Mouse (Mus musculus): Measurements from ENCODE around the gene Mtch2.

The Mtch2 gene

GRCm38 (mm10) chr2:90906721-90907120, 59.8 kb downstream of the Mtch2 start:
- DNase-seq (ENCODE audit: low spot score) = no peak

GRCm38 (mm10) chr2:90910861-90911260, 63.9 kb downstream of the Mtch2 start:
- no peak for DNase-seq (ENCODE audit: low spot score)

- no peak for DNase-seq (ENCODE audit: low spot score)
Measured at GRCm38 (mm10) chr2:90911668-90912067, 64.7 kb downstream of the Mtch2 start.

- no peak for DNase-seq (ENCODE audit: low spot score)
Measured at GRCm38 (mm10) chr2:90913671-90914070, 66.7 kb downstream of the Mtch2 start.

GRCm38 (mm10) chr2:90915516-90915915, 68.6 kb downstream of the Mtch2 start:
- no peak for DNase-seq (ENCODE audit: low spot score)
